Mouse (Mus musculus) limb, embryonic 13.5 days (tissue): Measurements from ENCODE around the gene Otx1. TPM values are rescaled to one million over a fixed set of nuclear protein-coding genes. Genes with fewer than 3 reads are reported as not detected.
A peak's percentile ranks its signal among the peaks of the same experiment; 100 is the strongest.

Experiments
- ATAC-seq: fragments of 200-750 bp; cut with Nextera tagmentation; 2 replicates; pipeline ENCODE4 v1.8.0; 2017; ENCODE audit warnings: low read depth, moderate number of reproducible peaks, moderate TSS enrichment; ENCODE audit not compliant: low FRiP score
- H3K27ac ChIP-seq: fragments of 300-500 bp; sonication (generic); 2 replicates; pipeline ENCODE4 v1.5.1; 2015; ENCODE audit warnings: inconsistent platforms, mild to moderate bottlenecking, moderate library complexity
- H3K27me3 ChIP-seq: fragments of 300-500 bp; sonication (generic); 2 replicates; pipeline ENCODE4 v1.6.1; 2015; ENCODE audit warnings: mild to moderate bottlenecking, inconsistent platforms
- H3K36me3 ChIP-seq: fragments of 300-500 bp; sonication (generic); 2 replicates; pipeline ENCODE4 v1.6.1; 2015; ENCODE audit warnings: inconsistent platforms, mild to moderate bottlenecking, moderate library complexity
- H3K4me1 ChIP-seq: fragments of 300-500 bp; sonication (generic); 2 replicates; pipeline ENCODE4 v1.6.1; 2015; ENCODE audit warnings: inconsistent platforms
- H3K4me2 ChIP-seq: fragments of 300-500 bp; sonication (generic); replicated peaks from 2 replicates; pipeline ENCODE4 v1.6.1; 2015; ENCODE audit warnings: inconsistent platforms, mild to moderate bottlenecking, moderate library complexity
- H3K4me3 ChIP-seq: fragments of 300-500 bp; sonication (generic); 2 replicates; pipeline ENCODE4 v1.5.1; 2015; ENCODE audit warnings: moderate library complexity, mild to moderate bottlenecking, inconsistent platforms
- H3K9ac ChIP-seq: fragments of 300-500 bp; sonication (generic); 2 replicates; pipeline ENCODE4 v1.6.1; 2015; ENCODE audit warnings: mild to moderate bottlenecking, inconsistent platforms
- H3K9me3 ChIP-seq: fragments of 300-500 bp; sonication (generic); 2 replicates; pipeline ENCODE4 v1.6.1; 2016; ENCODE audit warnings: inconsistent platforms
- WGBS: fragments of 180-500 bp; shearing (Covaris S2); methylation state at CpG from one replicate; pipeline ENCODE4 v1.1.7; 2015; 5-methylcytosine and 5-hydroxymethylcytosine counted together
- polyA plus RNA-seq: library from polyadenylated mRNA; unstranded; fragments of >200 nt; fragmentation: Nextera tagmentation; extraction: Ambion mirVana; gene quantifications from 2 replicates; pipeline ENCODE4 v1.2.1, GENCODE M21; 2015

Gene Otx1
- polyA plus RNA-seq, 1 experiment from 2014 or later, result 1.6 TPM

DNA sequence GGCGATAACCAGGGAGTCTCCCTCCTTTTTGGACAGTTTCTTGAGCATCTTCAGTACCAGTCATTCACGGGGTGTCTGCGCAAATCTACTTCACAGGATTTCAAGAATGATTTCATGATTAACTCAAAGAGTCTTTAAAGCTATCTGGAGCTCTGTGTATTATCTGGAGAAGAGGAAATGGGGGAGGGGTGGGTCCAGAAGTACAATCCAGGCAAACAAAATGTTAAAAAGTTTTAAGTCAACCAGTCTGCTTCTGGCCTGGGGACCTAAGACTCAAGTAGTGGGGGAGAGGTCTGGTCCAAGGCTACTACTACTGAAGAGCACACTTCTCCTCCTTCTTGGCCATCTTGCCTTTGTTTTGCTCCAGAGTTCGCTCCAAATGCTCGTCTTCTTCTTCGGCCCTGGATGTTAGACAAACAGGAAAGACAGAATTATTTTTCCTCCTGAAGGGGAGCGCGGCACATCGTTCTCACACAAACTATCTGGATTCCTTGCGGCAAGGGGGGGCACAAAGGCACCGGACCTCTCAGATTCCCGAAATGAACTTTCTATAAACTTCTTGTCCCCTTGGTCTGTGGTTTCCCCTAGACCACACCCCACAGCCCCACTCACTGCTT lies 3.9 kb upstream of the Otx1 start:
- ATAC-seq, result no peak
- no peaks in the 10 kb centered on the region for H3K36me3 ChIP-seq
- no peaks in the 10 kb centered on the region for H3K9me3 ChIP-seq
- H3K4me1 ChIP-seq, result peaks cover 36% of the 10 kb centered on the region
- peak overlapping the region; percentile 16; the same call in 1 of the 2 replicates for H3K4me3 ChIP-seq
- no peak overlapping the region for H3K4me2 ChIP-seq
- H3K27ac ChIP-seq, result no peak overlapping the region
- 24% methylated on average over 12 of the region's 12 CpGs for WGBS
- H3K27me3 ChIP-seq, result peaks cover 76% of the 10 kb centered on the region
- no peak overlapping the region for H3K9ac ChIP-seq

- no peak for ATAC-seq
- Histone ChIP-seq H3K9me3 (no peaks in the 10 kb centered on the region), H3K36me3 (no peaks in the 10 kb centered on the region), H3K4me3 (no peak overlapping the region), H3K4me1 (peaks cover 47% of the 10 kb centered on the region), H3K9ac (no peak overlapping the region), H3K4me2 (no peak overlapping the region), H3K27me3 (peaks cover 79% of the 10 kb centered on the region), H3K27ac (no peak overlapping the region)
- 11% methylated on average over 9 of the region's 9 CpGs for WGBS
Observed at GRCm38 (mm10) chr11:22005281-22005870, 2.7 kb upstream of the Otx1 start.

- Histone ChIP-seq H3K4me2 (peak overlapping the region; percentile 42), H3K4me1 (peaks cover 48% of the 10 kb centered on the region), H3K27ac (no peak overlapping the region), H3K36me3 (no peaks in the 10 kb centered on the region), H3K4me3 (peak overlapping the region; percentile 11; the same call in 1 of the 2 replicates), H3K27me3 (peaks cover 83% of the 10 kb centered on the region), H3K9ac (no peak overlapping the region), H3K9me3 (no peaks in the 10 kb centered on the region)
- WGBS, result 2% methylated on average over 18 of the region's 18 CpGs
- ATAC-seq, result peak; percentile 16; the same call in 1 of the 2 replicates
Observed at GRCm38 (mm10) chr11:22004331-22004841, 1.7 kb upstream of the Otx1 start.

DNA sequence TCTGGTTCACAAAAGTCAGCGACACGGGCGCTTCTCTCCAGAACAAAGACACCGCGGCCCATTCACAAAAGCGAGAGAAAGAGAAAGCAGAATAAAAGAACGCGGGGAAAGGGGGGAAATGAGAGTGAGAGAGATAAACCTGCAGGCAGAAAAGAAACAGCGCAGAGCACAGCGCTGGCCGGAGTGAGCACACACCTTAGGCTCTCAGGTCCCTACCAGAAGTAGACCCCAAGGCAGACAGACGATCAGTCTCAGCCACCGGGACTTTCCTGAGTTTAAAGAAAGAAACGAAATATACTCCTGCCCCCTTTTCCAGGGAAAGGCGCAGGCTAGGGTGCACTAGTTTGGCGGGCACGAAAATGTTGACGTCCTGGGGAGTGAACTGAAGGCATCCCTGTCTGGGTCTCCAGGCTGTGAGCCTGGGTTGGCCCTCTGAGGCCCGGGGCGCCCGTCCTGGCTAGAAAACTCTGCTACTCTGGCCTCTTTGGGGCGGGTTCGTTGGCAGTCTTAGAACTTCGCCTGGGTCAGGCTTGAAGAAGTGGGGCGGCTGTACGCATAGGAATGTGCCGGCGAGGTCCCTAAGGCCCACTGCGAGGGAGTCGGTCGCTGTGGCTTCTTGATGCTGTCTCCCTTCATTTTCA lies 764 bp upstream of the Otx1 start:
- no peak for ATAC-seq
- Histone ChIP-seq H3K27ac (no peak overlapping the region), H3K4me1 (peaks cover 48% of the 10 kb centered on the region), H3K9me3 (no peaks in the 10 kb centered on the region), H3K27me3 (peaks cover 87% of the 10 kb centered on the region), H3K9ac (no peak overlapping the region), H3K36me3 (no peaks in the 10 kb centered on the region), H3K4me2 (peak overlapping the region; percentile 44), H3K4me3 (peak overlapping the region; percentile 56)
- under 1% methylated on average over 31 of the region's 31 CpGs for WGBS

GRCm38 (mm10) chr11:22002062-22002782 lies 475 bp downstream of the Otx1 start:
- Histone ChIP-seq H3K27ac (no peak overlapping the region), H3K9me3 (no peaks in the 10 kb centered on the region), H3K4me2 (peak overlapping the region; percentile 89), H3K9ac (peak overlapping the region; percentile 63), H3K27me3 (peaks cover 87% of the 10 kb centered on the region), H3K36me3 (no peaks in the 10 kb centered on the region), H3K4me3 (peak overlapping the region; percentile 56), H3K4me1 (peaks cover 42% of the 10 kb centered on the region)
- WGBS, result under 1% methylated on average over 34 of the region's 34 CpGs
- ATAC-seq, result no peak; the same call in 1 of the 2 replicates

GRCm38 (mm10) chr11:22001321-22002061 lies 1.2 kb downstream of the Otx1 start:
- H3K4me3 ChIP-seq, result peak overlapping the region; percentile 56
- peak overlapping the region; percentile 63 for H3K9ac ChIP-seq
- peaks cover 87% of the 10 kb centered on the region for H3K27me3 ChIP-seq
- H3K9me3 ChIP-seq, result no peaks in the 10 kb centered on the region
- no peaks in the 10 kb centered on the region for H3K36me3 ChIP-seq
- peak overlapping the region; percentile 89 for H3K4me2 ChIP-seq
- H3K27ac ChIP-seq, result no peak overlapping the region
- ATAC-seq, result peak; percentile 84
- 1% methylated on average over 56 of the region's 59 CpGs for WGBS
- peaks cover 48% of the 10 kb centered on the region for H3K4me1 ChIP-seq

DNA sequence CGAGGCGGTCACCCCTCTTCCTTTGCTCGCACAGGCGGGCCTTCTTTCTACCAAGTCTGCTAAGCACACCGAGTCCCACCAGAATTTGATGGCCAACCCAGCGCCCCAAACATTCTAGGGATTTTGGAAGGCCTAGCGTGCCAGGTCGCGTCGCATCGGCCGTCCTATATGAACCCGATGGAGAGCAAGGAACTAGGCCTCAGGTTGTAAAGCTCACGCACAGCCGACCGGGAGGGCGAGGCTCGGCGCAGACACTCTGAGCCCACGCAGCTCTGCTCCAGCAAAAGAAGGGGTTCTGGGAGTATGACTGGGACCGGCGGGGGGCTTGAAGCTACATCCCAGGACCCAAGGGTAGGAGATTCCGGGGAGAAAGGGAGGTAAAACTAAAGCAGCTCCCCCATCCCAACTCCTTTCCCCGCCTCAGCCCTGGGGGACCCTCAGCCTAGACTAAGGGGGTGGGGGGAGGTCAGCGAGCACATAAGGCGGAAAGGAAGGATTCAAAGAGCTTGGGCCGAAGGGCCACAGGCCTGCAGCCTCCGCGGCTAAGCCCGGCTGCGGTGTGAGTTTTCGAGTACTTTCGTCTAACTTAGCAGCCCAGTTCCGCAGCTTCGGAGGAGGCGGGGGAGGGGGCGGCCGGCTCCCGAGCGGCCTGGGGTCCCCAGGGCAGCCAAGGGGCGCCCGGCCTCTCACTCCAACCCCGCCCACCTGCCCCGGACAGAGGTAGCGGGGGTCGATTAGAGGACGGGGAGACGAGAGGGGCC lies 2.2 kb downstream of the Otx1 start:
- peaks cover 55% of the 10 kb centered on the region for H3K4me1 ChIP-seq
- peaks cover 87% of the 10 kb centered on the region for H3K27me3 ChIP-seq
- H3K36me3 ChIP-seq, result no peaks in the 10 kb centered on the region
- H3K4me2 ChIP-seq, result peak overlapping the region; percentile 89
- peak overlapping the region; percentile 56 for H3K4me3 ChIP-seq
- peak overlapping the region; percentile 59 for H3K9ac ChIP-seq
- no peak for ATAC-seq
- 4% methylated on average over 39 of the region's 48 CpGs for WGBS
- no peaks in the 10 kb centered on the region for H3K9me3 ChIP-seq
- H3K27ac ChIP-seq, result no peak overlapping the region

DNA sequence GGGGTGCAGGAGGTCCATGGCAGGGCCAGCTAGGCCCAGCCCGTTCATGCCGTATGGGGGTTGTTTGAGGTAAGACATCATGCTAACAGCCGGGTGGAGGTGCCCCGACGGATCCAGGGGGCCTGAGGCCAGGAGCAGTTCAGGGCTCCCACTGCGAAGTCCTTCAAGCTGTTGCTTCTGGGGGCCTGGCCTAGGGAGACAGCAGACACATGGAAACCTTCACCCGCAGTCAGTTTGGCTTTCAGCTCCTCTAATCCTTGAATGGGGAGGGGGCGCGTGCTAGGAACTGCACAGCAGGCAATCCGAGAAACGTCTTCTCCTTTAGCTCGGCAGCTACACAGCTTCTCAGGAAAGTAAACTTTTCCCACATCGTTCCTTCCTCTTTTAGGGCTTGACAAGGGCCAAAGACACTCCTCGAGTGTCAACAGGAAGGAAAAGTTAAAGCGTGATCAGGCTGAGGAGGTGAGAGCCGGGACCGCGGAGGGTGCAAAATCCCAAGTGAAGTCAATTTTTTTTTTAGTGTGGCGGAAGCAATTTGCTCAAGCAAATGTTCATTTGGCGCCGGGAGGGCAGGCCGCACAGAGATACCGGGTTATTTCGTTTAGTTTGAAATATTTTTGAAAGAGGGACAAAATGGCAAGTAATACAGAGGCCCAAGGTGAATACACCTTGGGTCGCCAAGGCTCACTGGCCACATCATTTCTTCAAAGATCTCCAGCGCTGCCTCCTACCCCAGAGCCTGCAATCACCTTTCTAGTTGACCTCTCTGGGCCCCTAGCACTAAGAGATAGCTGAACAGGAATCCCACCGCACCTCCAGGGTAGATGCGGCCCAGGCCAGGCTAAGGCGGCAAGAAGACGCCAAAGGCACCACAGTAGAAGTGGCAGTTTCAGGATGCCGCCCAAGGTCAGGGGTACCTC lies 3.0 kb downstream of the Otx1 start:
- peak overlapping the region; percentile 89 for H3K4me2 ChIP-seq
- H3K27me3 ChIP-seq, result peaks cover 86% of the 10 kb centered on the region
- ATAC-seq, result no peak
- H3K36me3 ChIP-seq, result no peaks in the 10 kb centered on the region
- H3K4me1 ChIP-seq, result peaks cover 53% of the 10 kb centered on the region
- WGBS, result 6% methylated on average over 31 of the region's 31 CpGs
- no peak overlapping the region for H3K27ac ChIP-seq
- H3K4me3 ChIP-seq, result peak overlapping the region; percentile 56
- 0 out of 2 replicates have a peak overlapping the region, but pooled peaks have one; percentile 59 for H3K9ac ChIP-seq
- no peaks in the 10 kb centered on the region for H3K9me3 ChIP-seq

GRCm38 (mm10) chr11:21998141-21999047 lies 4.3 kb downstream of the Otx1 start:
- Histone ChIP-seq H3K9ac (no peak overlapping the region), H3K9me3 (no peaks in the 10 kb centered on the region), H3K4me1 (peaks cover 47% of the 10 kb centered on the region), H3K27me3 (peaks cover 85% of the 10 kb centered on the region), H3K4me2 (0 out of 2 replicates have a peak overlapping the region, but pooled peaks have one; percentile 1), H3K36me3 (no peaks in the 10 kb centered on the region), H3K4me3 (peak overlapping the region; percentile 12; the same call in 1 of the 2 replicates), H3K27ac (no peak overlapping the region)
- WGBS, result 3% methylated on average over 32 of the region's 32 CpGs
- no peak for ATAC-seq
